Mouse (Mus musculus) lung, embryonic 15.5 days (tissue): ENCODE measurements around the gene Gm28042. TPM values are rescaled to one million over a fixed set of nuclear protein-coding genes. Genes with fewer than 3 reads are reported as not detected.

Experiments used
- ATAC-seq: fragments of 200-750 bp; cut with Nextera tagmentation; 2 replicates; pipeline ENCODE4 v1.8.0; 2017; ENCODE audit warnings: moderate number of reproducible peaks, borderline replicate concordance; ENCODE audit not compliant: low FRiP score, low TSS enrichment; ENCODE audit errors: extremely low read depth
- H3K27ac ChIP-seq: fragments of 300-500 bp; sonication (generic); 2 replicates; pipeline ENCODE4 v1.5.1; 2015; ENCODE audit warnings: moderate library complexity, mild to moderate bottlenecking, inconsistent platforms
- H3K27me3 ChIP-seq: fragments of 300-500 bp; sonication (generic); 2 replicates; pipeline ENCODE4 v1.6.1; 2015; ENCODE audit warnings: inconsistent platforms
- H3K36me3 ChIP-seq: fragments of 300-500 bp; sonication (generic); 2 replicates; pipeline ENCODE4 v1.6.1; 2015; ENCODE audit warnings: inconsistent platforms
- H3K4me1 ChIP-seq: fragments of 300-500 bp; sonication (generic); 2 replicates; pipeline ENCODE4 v1.6.1; 2015; ENCODE audit warnings: inconsistent platforms
- H3K4me2 ChIP-seq: fragments of 300-500 bp; sonication (generic); 2 replicates; pipeline ENCODE4 v1.6.1; 2015; ENCODE audit warnings: inconsistent platforms, mild to moderate bottlenecking, moderate library complexity
- H3K4me3 ChIP-seq: fragments of 300-500 bp; sonication (generic); 2 replicates; pipeline ENCODE4 v1.5.1; 2015; ENCODE audit warnings: mild to moderate bottlenecking, inconsistent platforms
- H3K9ac ChIP-seq: fragments of 300-500 bp; sonication (generic); 2 replicates; pipeline ENCODE4 v1.6.1; 2015; ENCODE audit warnings: inconsistent platforms
- H3K9me3 ChIP-seq: fragments of 300-500 bp; sonication (generic); 2 replicates; pipeline ENCODE4 v1.6.1; 2016; ENCODE audit warnings: inconsistent platforms
- WGBS: fragments of 180-500 bp; shearing (Covaris S2); methylation state at CpG from one replicate; pipeline ENCODE4 v1.1.7; 2015; 5-methylcytosine and 5-hydroxymethylcytosine counted together
- microRNA-seq: library from miRNA; unstranded; fragments of <30 nt; microRNA quantifications from one replicate; pipeline ENCODE4, GENCODE M21; 2016
- polyA plus RNA-seq: library from polyadenylated mRNA; unstranded; fragments of >200 nt; fragmentation: Nextera tagmentation; extraction: Ambion mirVana; gene quantifications from 2 replicates; pipeline ENCODE4 v1.2.1, GENCODE M21; 2015

The Gm28042 gene
- polyA plus RNA-seq, 1 experiment from 2014 or later = 3.1 TPM

GRCm38 (mm10) chr2:120087897-120088296, 60.6 kb downstream of the Gm28042 start:
- Histone ChIP-seq H3K9ac (no peak overlapping the region), H3K4me2 (no peak overlapping the region), H3K27me3 (no peaks in the 10 kb centered on the region), H3K4me3 (no peak overlapping the region), H3K4me1 (no peaks in the 10 kb centered on the region), H3K36me3 (no peaks in the 10 kb centered on the region), H3K9me3 (no peaks in the 10 kb centered on the region), H3K27ac (no peak overlapping the region)
- ATAC-seq = no peak
- 65% methylated on average over 2 of the region's 2 CpGs for WGBS

GRCm38 (mm10) chr2:120090979-120091378, 63.7 kb downstream of the Gm28042 start:
- 76% methylated on average over 17 of the region's 17 CpGs for WGBS
- no peak overlapping the region for H3K9ac ChIP-seq
- no peak overlapping the region for H3K4me3 ChIP-seq
- H3K4me1 ChIP-seq = peaks cover 8% of the 10 kb centered on the region
- no peaks in the 10 kb centered on the region for H3K9me3 ChIP-seq
- H3K27me3 ChIP-seq = no peaks in the 10 kb centered on the region
- H3K4me2 ChIP-seq = no peak overlapping the region
- no peak for ATAC-seq
- H3K27ac ChIP-seq = no peak overlapping the region
- H3K36me3 ChIP-seq = no peaks in the 10 kb centered on the region

Small RNA genes within 50 kb of the gene (microRNA-seq; reads per million reads assigned to microRNA genes)
- gene Mir7665 = not detected

Other genes starting within 250 kb of the Gm28042 start
- 30.4 and 31.7 TPM in 2 replicates for gene Rpap1, start 240.0 kb upstream of the Gm28042 start, polyA plus RNA-seq
- gene Tyro3, start 229.8 kb upstream of the Gm28042 start, polyA plus RNA-seq = 21.4 and 21.6 TPM in 2 replicates
- gene Mga, start 130.3 kb upstream of the Gm28042 start, polyA plus RNA-seq = 22.8 and 27.5 TPM in 2 replicates
- 2.6 and 3.0 TPM in 2 replicates for gene Mapkbp1, start 54.8 kb upstream of the Gm28042 start, polyA plus RNA-seq
- gene Jmjd7, start within 50 bp of the Gm28042 start, polyA plus RNA-seq = 20.0 and 21.2 TPM in 2 replicates
- gene Pla2g4b, start 5.9 kb downstream of the Gm28042 start, polyA plus RNA-seq = 1.0 and 1.3 TPM in 2 replicates
- 89.4 and 96.5 TPM in 2 replicates for gene Ehd4, start 127.1 kb downstream of the Gm28042 start, polyA plus RNA-seq
- gene Pla2g4e, start 217.8 kb downstream of the Gm28042 start, polyA plus RNA-seq = 0.37 TPM in 1 of 2 replicates, not detected in the other